Mouse (Mus musculus): ENCODE data around the gene Cdc6. TPM values are rescaled to one million over a fixed set of nuclear protein-coding genes. Genes with fewer than 3 reads are reported as not detected.

Gene Cdc6
- total and polyA plus RNA-seq, 2 experiments from 2014 or later = 1.3 to 2.3 TPM

GRCm38 (mm10) chr11:98935123-98935522 is 27.5 kb downstream of the Cdc6 start:
- WGBS = 87% methylated on average over 3 of the region's 3 CpGs
- DNase-seq (no peak), ATAC-seq (no peak)
- TF ChIP-seq CTCF (IDR thresholded peaks at IDR 0.05; ENCODE audit: low read depth) = no peak
- peaks cover 17% of the 10 kb centered on the region; the same call in 1 of the 2 replicates for H3K4me1 ChIP-seq (ENCODE audit: insufficient read depth)
- no peak overlapping the region for H3K27ac ChIP-seq (ENCODE audit: low read depth, low read length)
- H3K4me3 ChIP-seq (ENCODE audit: low read depth, low read length) = no peak overlapping the region
- no peaks in the 10 kb centered on the region; the same call in 1 of the 2 replicates for H3K27me3 ChIP-seq (ENCODE audit: insufficient read depth, low read length)
- H3K9ac ChIP-seq = no peak overlapping the region
- no peaks in the 10 kb centered on the region for H3K9me3 ChIP-seq (ENCODE audit: low read length)
- no peaks in the 10 kb centered on the region for H3K36me3 ChIP-seq (ENCODE audit: insufficient read depth)
- no peak overlapping the region for H3K4me2 ChIP-seq (ENCODE audit: low read depth)

GRCm38 (mm10) chr11:98936170-98936569 is 28.6 kb downstream of the Cdc6 start:
- no peak for TF ChIP-seq CTCF (IDR thresholded peaks at IDR 0.05; ENCODE audit: low read depth)
- Histone ChIP-seq H3K4me1 (ENCODE audit: insufficient read depth) (peaks cover 24% of the 10 kb centered on the region), H3K9ac (peak overlapping the region; percentile 48; the same call in 1 of the 2 replicates), H3K4me3 (ENCODE audit: low read depth, low read length) (no peak overlapping the region; the same call in 1 of the 2 replicates), H3K36me3 (ENCODE audit: insufficient read depth) (no peaks in the 10 kb centered on the region), H3K9me3 (ENCODE audit: low read length) (no peaks in the 10 kb centered on the region), H3K4me2 (ENCODE audit: low read depth) (peak overlapping the region; percentile 98), H3K27me3 (ENCODE audit: insufficient read depth, low read length) (no peaks in the 10 kb centered on the region; the same call in 1 of the 2 replicates), H3K27ac (ENCODE audit: low read depth, low read length) (no peak overlapping the region)
- no peak for DNase-seq
- no peak for ATAC-seq
- 7% methylated on average over 27 of the region's 29 CpGs for WGBS

GRCm38 (mm10) chr11:98936606-98937409 is 29.2 kb downstream of the Cdc6 start:
- Histone ChIP-seq H3K4me2 (ENCODE audit: low read depth) (peak overlapping the region; percentile 98), H3K27me3 (ENCODE audit: insufficient read depth, low read length) (no peaks in the 10 kb centered on the region; the same call in 1 of the 2 replicates), H3K4me3 (ENCODE audit: low read depth, low read length) (peak overlapping the region; percentile 54), H3K9ac (peak overlapping the region; percentile 48), H3K27ac (ENCODE audit: low read depth, low read length) (no peak overlapping the region), H3K9me3 (ENCODE audit: low read length) (no peaks in the 10 kb centered on the region), H3K36me3 (ENCODE audit: insufficient read depth) (no peaks in the 10 kb centered on the region), H3K4me1 (ENCODE audit: insufficient read depth) (peaks cover 30% of the 10 kb centered on the region)
- peak; percentile 33 for DNase-seq
- WGBS = 6% methylated on average over 23 of the region's 23 CpGs
- TF ChIP-seq CTCF (IDR thresholded peaks at IDR 0.05; ENCODE audit: low read depth) = no peak
- peak; percentile 49 for ATAC-seq

- Histone ChIP-seq H3K27me3 (ENCODE audit: insufficient read depth, low read length) (no peaks in the 10 kb centered on the region; the same call in 1 of the 2 replicates), H3K4me3 (ENCODE audit: low read depth, low read length) (peak overlapping the region; percentile 54), H3K27ac (ENCODE audit: low read depth, low read length) (0 out of 2 replicates have a peak overlapping the region, but pooled peaks have one; percentile 30), H3K9me3 (ENCODE audit: low read length) (no peaks in the 10 kb centered on the region), H3K4me2 (ENCODE audit: low read depth) (peak overlapping the region; percentile 98), H3K9ac (peak overlapping the region; percentile 48), H3K4me1 (ENCODE audit: insufficient read depth) (peaks cover 32% of the 10 kb centered on the region), H3K36me3 (ENCODE audit: insufficient read depth) (no peaks in the 10 kb centered on the region)
- WGBS = 0% methylated on average over 37 of the region's 38 CpGs
- ATAC-seq = peak; percentile 92
- DNase-seq = peak; percentile 86
- TF ChIP-seq CTCF (IDR thresholded peaks at IDR 0.05; ENCODE audit: low read depth) = no peak
Observed at GRCm38 (mm10) chr11:98937410-98937913, 29.9 kb downstream of the Cdc6 start.

- H3K27me3 ChIP-seq (ENCODE audit: insufficient read depth, low read length) = no peaks in the 10 kb centered on the region; the same call in 1 of the 2 replicates
- WGBS = under 1% methylated on average over 38 of the region's 39 CpGs
- DNase-seq = no peak
- peak overlapping the region; percentile 98 for H3K4me2 ChIP-seq (ENCODE audit: low read depth)
- H3K4me3 ChIP-seq (ENCODE audit: low read depth, low read length) = peak overlapping the region; percentile 54
- TF ChIP-seq CTCF (IDR thresholded peaks at IDR 0.05; ENCODE audit: low read depth) = no peak
- 0 out of 2 replicates have a peak overlapping the region, but pooled peaks have one; percentile 30 for H3K27ac ChIP-seq (ENCODE audit: low read depth, low read length)
- H3K9me3 ChIP-seq (ENCODE audit: low read length) = no peaks in the 10 kb centered on the region
- peaks cover 36% of the 10 kb centered on the region for H3K4me1 ChIP-seq (ENCODE audit: insufficient read depth)
- no peaks in the 10 kb centered on the region for H3K36me3 ChIP-seq (ENCODE audit: insufficient read depth)
- no peak for ATAC-seq
- H3K9ac ChIP-seq = peak overlapping the region; percentile 48
Observed at GRCm38 (mm10) chr11:98937914-98938694, 30.5 kb downstream of the Cdc6 start.

GRCm38 (mm10) chr11:98938701-98939083 is 31.1 kb downstream of the Cdc6 start:
- no peak overlapping the region for H3K27ac ChIP-seq (ENCODE audit: low read depth, low read length)
- H3K27me3 ChIP-seq (ENCODE audit: insufficient read depth, low read length) = no peaks in the 10 kb centered on the region; the same call in 1 of the 2 replicates
- H3K9ac ChIP-seq = no peak overlapping the region

More at GRCm38 (mm10) chr11:98938701-98939083, 31.1 kb downstream of the Cdc6 start:
- DNase-seq = no peak
- H3K4me3 ChIP-seq (ENCODE audit: low read depth, low read length) = peak overlapping the region; percentile 54; the same call in 1 of the 2 replicates
- no peak for TF ChIP-seq CTCF (IDR thresholded peaks at IDR 0.05; ENCODE audit: low read depth)
- peaks cover 36% of the 10 kb centered on the region for H3K4me1 ChIP-seq (ENCODE audit: insufficient read depth)
- H3K9me3 ChIP-seq (ENCODE audit: low read length) = no peaks in the 10 kb centered on the region
- 52% methylated on average over 7 of the region's 7 CpGs for WGBS
- no peak for ATAC-seq
- peak overlapping the region; percentile 98 for H3K4me2 ChIP-seq (ENCODE audit: low read depth)
- H3K36me3 ChIP-seq (ENCODE audit: insufficient read depth) = no peaks in the 10 kb centered on the region
